Mouse (Mus musculus) monocyte, adult 5-6 weeks (primary cell): Measurements from ENCODE around the gene Vat1l. TPM values are rescaled to one million over a fixed set of nuclear protein-coding genes. Genes with fewer than 3 reads are reported as not detected.

Experiments used
- ATAC-seq: fragments of 153-309, 156-312 bp; replicated peaks from 2 replicates; pipeline ENCODE4 v1.8.0; 2017; ENCODE audit warnings: mild to moderate bottlenecking; ENCODE audit not compliant: low TSS enrichment, insufficient number of reproducible peaks, severe bottlenecking, poor library complexity, low FRiP score
- total RNA-seq: library from RNA; stranded (forward); fragments of 200-1000, 200-491, 200-594 nt; gene quantifications from 3 replicates; pipeline ENCODE4 v1.2.3, GENCODE M21; 2017

Gene Vat1l
- not detected in 3 replicates for total RNA-seq

- no peak for ATAC-seq
These were observed at the start of gene Vat1l for GRCm38 (mm10) chr8:114205221-114205901. Gene Vat1l (plus strand): TSS chr8:114205612.

DNA sequence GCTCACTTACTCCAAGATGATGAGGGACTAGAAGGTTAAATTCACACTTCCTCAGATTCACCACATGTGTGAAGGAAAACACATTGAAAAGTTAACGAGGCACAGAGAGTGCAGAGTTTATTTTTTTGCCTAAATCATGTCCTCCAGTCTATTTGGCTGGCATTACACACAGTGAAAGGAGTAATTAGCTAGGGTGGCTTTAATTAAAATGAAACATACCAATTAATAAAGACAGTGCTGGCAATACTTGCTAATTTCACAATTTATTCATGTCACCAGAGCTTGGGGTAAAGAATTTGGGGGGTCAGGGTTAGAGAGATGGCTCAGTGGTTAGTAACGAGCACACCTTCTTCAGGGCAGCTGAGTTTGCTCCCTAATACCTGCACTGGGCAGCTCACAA, 46.8 kb upstream of the Vat1l start:
- ATAC-seq, result no peak

DNA sequence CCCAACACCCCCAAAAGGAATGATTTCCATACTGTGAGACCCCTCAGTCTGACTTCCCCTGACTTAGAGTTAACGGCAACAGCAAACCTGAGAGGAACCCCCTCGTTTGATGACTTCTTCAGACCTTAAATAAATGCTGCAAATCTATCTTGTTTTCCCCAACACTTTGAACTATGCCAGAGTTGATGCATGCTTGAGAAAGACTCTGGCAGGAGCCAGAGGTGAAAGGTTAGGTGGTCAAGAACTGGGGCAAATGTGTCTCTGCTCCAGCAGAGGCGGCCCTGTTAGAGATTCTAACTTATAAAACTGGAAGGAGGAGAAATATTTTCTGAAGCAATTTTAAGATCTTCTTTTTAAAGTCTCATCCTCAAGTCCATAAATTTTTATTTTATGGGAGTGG, 45.7 kb upstream of the Vat1l start:
- ATAC-seq, result no peak

- ATAC-seq, result no peak
These were observed 41.5 kb upstream of the Vat1l start for GRCm38 (mm10) chr8:114163871-114164270.

GRCm38 (mm10) chr8:114164444-114165096, 40.8 kb upstream of the Vat1l start:
- no peak for ATAC-seq

- no peak for ATAC-seq
These were observed 39.7 kb upstream of the Vat1l start for GRCm38 (mm10) chr8:114165741-114166140.

GRCm38 (mm10) chr8:114176721-114177120, 28.7 kb upstream of the Vat1l start:
- ATAC-seq, result no peak

GRCm38 (mm10) chr8:114193334-114193733, 12.1 kb upstream of the Vat1l start:
- ATAC-seq, result no peak

GRCm38 (mm10) chr8:114198990-114199389, 6.4 kb upstream of the Vat1l start:
- ATAC-seq, result no peak

- no peak for ATAC-seq
These were observed 1.1 kb downstream of the Vat1l start for GRCm38 (mm10) chr8:114206421-114206983.

DNA sequence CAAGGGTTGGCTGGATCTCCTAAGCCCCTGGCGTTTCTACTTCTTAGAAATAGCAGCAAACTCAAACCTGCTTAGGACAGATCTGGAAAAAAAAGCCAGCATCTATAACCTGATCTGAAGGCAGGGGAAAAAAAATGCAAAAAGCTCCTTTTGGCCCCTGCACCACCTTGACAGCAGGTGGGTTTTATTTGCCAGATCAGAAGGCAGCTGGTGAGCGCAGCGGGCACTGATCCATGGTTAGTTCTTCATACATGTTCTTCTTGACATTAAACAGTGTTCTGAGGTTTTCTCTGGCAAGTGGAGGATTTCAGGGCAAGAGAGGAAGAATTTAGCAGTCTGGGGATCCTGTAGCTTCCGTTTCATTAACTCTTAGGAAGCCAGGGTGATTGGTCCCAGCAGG, 1.6 kb downstream of the Vat1l start:
- no peak for ATAC-seq

GRCm38 (mm10) chr8:114220779-114221178, 15.4 kb downstream of the Vat1l start:
- no peak for ATAC-seq

DNA sequence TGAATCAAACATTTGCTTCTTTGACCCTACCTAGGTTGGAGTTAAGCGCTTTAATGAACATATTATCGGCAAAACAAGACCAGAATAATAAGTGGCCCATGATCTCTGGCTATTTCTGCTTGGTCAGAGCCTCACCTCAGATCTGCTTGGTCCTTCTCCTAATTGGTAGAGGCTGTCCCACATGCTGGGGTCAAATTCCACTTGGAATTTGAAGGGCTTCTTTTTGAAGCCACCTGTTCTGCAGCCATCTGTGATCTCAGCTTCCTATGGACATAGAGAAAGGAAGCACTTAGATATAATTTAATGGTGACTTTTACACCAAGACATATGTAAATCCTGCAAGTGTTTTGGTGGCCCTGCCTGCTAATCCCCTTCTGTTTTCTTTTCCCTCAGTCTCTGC, 16.6 kb downstream of the Vat1l start:
- ATAC-seq, result no peak

DNA sequence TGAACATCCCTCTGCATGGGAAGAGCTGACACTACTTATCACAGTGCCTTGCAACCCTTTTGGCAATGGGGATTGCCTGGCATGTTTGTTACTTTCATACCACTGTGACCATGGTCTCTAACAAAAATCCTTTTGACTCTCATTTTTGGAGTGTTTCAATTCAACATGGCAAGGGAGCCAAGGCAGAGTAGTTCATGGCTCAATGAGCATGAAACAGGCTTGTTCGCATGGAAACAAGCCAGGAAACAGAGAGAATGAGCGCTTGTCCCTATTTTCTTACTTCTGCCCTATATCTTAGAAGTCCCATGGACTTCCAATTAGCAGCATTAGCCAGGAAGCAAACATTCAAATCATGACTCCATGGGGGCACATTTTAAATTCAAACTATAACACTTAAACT, 18.6 kb downstream of the Vat1l start:
- no peak for ATAC-seq

DNA sequence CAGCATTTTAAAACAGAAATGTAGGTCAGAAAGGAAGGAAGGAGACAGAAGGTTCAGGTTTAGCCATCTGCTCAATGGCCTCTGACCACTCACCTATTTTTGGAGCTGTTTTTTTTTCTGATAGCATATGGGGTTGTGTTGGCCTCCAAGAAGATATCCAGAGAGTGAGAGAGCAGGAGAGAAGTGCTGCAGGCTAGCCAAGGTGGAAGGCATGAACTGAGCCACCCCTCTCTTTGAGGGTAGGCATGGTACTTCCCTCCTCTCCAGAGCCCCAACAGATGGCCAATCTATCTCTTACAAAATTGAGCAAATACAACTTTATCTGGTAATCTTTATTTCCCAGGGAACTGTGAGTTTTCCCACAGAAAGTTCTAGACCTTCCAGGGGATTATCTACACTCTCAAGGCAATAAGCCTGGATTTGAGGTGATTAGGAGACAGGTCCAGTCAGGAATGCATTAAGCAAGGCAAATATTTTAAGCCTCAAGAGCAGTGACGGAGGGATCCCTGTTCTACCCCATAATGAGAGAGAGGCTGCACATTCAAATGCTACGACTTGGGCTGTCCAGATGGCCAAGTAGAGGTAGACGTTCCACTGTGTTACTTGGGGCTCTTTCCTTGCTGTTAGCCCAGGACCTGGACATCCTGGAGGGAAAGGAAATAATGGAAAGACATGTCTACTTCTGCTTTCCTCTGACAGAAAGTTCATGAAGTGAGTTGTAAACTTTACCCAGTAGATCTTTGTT, 46.1 kb downstream of the Vat1l start:
- ATAC-seq, result no peak

GRCm38 (mm10) chr8:114258685-114259084, 53.3 kb downstream of the Vat1l start:
- ATAC-seq, result no peak

GRCm38 (mm10) chr8:114259713-114260355, 54.4 kb downstream of the Vat1l start:
- no peak for ATAC-seq

- ATAC-seq, result no peak
These were observed 56.9 kb downstream of the Vat1l start for GRCm38 (mm10) chr8:114262331-114262730.

GRCm38 (mm10) chr8:114274558-114274957, 69.1 kb downstream of the Vat1l start:
- no peak for ATAC-seq
